Mouse (Mus musculus): ENCODE data around the gene Zfp358. TPM values are rescaled to one million over a fixed set of nuclear protein-coding genes. Genes with fewer than 3 reads are reported as not detected.
A peak's percentile ranks its signal among the peaks of the same experiment; 100 is the strongest.

The Zfp358 gene
- polyA plus RNA-seq, 2 experiments from 2014 or later: 1.0 to 1.6 TPM

DNA sequence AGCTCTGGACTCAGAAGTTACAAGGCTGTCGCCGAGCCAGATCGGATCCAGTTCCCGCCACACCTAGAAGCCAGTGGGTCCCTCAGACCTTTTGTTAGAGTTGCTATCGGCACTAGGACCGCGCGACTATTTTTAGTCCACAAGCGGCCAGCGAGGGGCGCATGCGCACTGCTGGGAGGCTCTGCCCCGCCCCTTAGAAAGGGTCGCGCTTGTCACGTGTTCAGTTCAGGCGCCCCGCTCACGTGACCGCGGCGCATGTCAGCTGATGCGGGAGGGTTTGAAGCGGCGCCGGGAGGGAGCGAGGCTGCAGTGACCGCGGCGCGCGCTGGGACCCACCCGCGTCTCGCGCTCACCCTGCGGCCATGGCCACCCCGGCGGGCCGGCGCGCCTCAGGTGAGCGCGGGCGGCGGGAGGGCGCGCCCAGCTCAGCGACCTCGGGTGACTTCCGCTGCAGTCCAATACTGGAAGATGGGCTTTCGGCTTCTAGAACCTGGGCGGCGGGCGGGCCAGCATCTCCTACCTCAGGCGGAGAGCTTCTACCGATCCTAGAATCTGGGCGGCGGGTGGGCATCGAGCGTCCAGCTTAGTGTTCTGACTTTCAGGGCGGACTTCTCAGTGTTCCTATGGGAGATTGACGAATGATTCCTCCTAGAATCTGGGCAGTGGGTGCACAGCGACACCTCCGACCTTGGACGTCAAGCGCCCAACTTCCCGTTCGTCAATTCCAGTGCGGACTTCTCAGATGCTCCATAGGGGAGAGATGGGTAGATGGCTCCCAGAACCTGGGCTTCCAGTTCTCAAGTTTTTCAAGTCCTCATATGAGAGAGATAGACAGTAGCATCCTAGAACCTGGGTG is 7.5 kb downstream of the Zfp358 start, which contains the start of gene Mcoln1:
TSS of gene Mcoln1 (plus strand) at position 223 of the 856 bp plus-strand sequence.
- ATAC-seq: peak; percentile 88

DNA sequence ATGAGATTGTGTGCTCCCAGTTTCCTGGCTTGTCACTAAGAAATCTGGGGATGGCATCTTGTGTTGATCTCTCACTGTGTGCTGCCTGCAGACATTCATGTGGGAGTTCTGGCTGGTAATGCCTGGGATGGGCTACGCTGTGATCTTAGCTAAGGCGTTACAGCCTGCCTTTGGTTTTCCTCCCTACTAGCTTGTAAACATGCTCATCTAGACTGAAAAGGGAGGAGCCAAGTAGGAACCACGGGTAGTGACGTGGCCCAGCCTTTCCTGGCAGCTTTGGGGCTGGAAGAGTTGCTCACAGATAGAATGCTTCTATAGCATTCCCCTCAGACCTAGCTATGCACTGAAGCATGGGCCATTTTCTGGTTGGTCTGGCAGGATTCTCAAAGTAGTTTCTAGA is 9.3 kb downstream of the Zfp358 start:
- ATAC-seq: no peak

GRCm38 (mm10) chr8:3507979-3508754 is 15.2 kb downstream of the Zfp358 start:
- no peak for ATAC-seq

- no peak for ATAC-seq
Observed at GRCm38 (mm10) chr8:3514681-3515247, 21.8 kb downstream of the Zfp358 start.

DNA sequence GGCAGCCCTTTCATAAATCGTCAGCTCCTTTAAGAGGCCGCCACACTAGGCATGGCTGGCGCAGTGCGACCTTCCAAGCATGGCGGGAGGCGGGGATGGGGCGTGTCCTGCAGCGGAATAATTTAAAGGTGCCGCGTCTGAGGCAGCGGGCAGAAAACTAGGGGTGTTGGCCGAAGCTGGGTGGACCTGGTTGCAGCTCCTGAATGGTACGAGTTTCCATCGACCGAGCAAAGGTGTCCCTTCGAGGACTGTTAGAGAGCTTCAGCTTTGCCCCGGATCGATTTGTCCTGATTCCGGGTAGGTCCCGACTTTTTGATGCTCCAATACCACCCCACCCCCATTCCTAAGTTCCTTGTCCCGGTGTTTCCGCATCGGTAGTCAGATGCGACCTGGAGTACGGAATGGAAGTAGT is 22.3 kb downstream of the Zfp358 start, which contains the start of gene Pnpla6:
TSS of gene Pnpla6 (plus strand) at position 125 of the 412 bp plus-strand sequence.
- peak; percentile 65 for ATAC-seq

- ATAC-seq: peak; percentile 36
Observed at GRCm38 (mm10) chr8:3515771-3516417, 23.0 kb downstream of the Zfp358 start.

- ATAC-seq: peak; percentile 84
Observed at GRCm38 (mm10) chr8:3516450-3517116, 23.6 kb downstream of the Zfp358 start.

DNA sequence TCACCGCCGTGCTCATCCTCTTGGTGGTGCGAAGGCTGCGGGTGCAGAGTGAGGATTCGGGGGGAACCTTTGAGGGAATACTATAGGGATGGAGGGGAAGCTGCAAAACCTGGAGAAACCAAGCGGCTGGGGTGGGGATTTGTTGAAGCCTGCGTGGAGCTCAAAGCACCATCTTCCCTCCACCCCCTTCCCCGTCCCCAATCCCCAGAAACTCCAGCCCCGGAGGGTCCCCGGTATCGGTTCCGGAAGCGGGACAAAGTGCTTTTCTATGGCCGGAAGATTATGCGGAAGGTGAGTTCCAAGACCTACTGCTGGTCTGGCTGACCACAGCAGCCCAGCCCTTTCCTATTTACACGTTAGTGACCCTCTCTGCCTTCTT is 24.2 kb downstream of the Zfp358 start:
- no peak for ATAC-seq

GRCm38 (mm10) chr8:3522007-3522697 is 29.2 kb downstream of the Zfp358 start:
- ATAC-seq: no peak

DNA sequence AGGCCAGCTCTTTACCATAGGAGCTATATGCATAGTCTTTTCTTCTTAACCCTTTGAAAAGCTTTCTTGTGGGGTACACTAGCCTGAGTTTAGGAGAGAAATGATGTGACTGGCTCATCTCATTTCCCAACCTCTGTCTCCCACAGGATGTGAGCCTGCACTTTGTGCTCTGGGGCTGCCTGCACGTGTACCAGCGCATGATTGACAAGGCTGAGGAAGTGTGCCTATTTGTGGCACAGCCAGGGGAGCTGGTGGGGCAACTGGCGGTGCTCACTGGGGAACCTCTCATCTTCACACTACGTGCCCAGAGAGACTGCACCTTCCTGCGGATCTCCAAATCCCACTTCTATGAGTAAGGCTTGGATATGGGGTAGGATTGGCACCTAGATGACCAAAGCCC is 37.9 kb downstream of the Zfp358 start:
- no peak for ATAC-seq

DNA sequence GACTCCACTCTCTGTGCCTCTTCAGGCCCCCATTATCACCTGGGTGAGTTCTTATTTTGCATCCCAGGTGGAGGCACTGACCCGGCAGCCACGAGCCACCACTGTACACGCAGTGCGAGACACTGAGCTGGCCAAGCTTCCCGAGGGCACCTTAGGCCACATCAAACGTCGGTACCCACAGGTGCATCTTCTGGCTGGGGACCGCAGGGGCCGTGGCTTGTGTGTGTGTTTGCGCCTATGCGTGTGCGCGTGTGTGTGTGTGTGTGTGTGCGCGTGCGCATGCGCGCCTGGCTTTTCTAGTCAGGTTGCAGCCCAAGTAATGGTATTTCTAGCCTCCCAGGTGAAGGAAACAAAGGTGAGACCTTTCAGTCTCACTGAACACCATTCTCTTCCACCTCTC is 39.0 kb downstream of the Zfp358 start:
- no peak for ATAC-seq

DNA sequence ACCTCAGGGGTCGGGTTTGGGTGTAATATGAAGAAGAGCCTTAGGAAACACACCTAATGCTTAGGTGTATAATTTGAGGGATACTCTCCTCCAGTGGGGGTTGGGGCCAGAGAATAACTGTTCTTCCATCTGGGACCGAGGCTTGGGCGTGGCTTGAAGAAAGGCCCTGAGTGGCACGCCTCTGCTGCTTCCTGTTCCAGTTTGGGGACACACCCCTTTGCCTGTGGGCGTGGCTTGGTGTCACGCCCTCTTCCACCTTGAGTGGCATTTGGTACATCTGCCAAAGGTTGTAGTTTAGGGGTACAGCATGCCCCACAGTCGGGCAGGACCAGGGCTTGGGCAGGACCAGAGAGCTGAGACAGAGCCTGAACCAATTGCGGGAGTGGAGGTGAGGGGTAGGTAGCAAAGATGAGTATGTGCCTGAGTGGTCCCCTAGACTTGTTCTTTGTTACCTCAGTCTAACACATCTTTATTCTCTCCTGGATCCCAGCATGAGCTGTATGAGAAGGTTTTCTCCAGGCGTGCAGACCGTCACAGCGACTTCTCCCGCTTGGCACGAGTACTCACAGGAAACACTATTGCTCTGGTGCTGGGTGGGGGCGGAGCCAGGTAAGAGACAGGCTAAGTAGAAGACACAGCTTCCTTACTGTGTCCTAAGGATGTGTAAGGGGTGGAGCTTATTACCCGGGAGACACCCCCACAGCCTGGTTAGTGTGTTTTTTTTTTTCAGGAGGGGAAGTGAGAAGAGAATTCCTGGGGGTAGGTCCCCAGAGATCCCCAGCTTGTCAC is 43.3 kb downstream of the Zfp358 start:
- ATAC-seq: no peak

DNA sequence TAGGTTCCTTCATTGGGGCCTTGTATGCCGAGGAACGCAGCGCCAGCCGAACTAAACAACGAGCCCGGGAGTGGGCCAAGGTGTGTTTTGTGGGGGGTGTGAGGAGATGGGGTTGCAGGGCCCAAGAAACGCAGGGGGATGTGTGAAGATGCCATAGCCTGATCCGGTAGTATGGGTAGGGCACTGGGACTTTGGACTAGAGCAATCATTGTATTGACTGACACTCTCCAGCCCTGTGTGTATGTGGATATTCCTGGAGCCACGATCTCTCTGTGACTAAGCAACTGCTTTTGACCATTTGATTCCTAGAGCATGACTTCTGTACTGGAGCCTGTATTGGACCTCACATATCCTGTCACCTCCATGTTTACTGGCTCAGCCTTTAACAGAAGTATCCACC is 44.0 kb downstream of the Zfp358 start:
- ATAC-seq: no peak

GRCm38 (mm10) chr8:3537666-3538065 is 44.7 kb downstream of the Zfp358 start:
- ATAC-seq: no peak

- ATAC-seq: no peak
Observed at GRCm38 (mm10) chr8:3539146-3539545, 46.2 kb downstream of the Zfp358 start.

GRCm38 (mm10) chr8:3540076-3540475 is 47.1 kb downstream of the Zfp358 start:
- ATAC-seq: no peak

DNA sequence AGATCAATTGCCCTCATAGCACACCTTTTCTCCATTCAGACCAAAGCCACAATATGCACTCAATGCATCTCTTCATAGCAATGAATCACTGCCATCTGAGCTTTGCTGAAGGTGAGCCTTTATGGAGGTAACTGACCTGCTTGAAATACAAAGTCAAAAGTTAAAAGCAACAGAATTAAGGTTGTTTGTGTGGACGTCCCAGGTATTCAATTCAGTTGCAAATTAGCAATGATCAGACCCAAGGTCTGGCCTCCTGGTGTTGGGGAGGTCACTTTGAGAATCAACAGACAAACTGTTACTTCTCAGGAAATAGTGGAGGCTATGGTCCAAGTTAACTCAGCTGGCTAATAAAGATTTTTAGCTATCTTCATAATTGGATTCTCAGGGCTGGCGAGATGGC is 53.6 kb downstream of the Zfp358 start:
- no peak for ATAC-seq
